Mouse (Mus musculus) bone marrow, adult 2 months (tissue): Measurements from ENCODE around the gene Slc9a3r1.

ENCODE experiments used
- CTCF ChIP-seq: fragments of 200-500 bp; IDR thresholded peaks from 2 replicates; pipeline ENCODE4 v1.5.1; 2011; ENCODE audit warnings: low read length, control low read depth; ENCODE audit not compliant: control insufficient read depth, insufficient read depth
- POLR2A ChIP-seq: fragments of 200-500 bp; IDR thresholded peaks from 2 replicates; pipeline ENCODE4 v1.6.1; 2011; ENCODE audit warnings: low read depth, mild to moderate bottlenecking, control low read depth, low read length, borderline replicate concordance; ENCODE audit not compliant: control insufficient read depth

DNA sequence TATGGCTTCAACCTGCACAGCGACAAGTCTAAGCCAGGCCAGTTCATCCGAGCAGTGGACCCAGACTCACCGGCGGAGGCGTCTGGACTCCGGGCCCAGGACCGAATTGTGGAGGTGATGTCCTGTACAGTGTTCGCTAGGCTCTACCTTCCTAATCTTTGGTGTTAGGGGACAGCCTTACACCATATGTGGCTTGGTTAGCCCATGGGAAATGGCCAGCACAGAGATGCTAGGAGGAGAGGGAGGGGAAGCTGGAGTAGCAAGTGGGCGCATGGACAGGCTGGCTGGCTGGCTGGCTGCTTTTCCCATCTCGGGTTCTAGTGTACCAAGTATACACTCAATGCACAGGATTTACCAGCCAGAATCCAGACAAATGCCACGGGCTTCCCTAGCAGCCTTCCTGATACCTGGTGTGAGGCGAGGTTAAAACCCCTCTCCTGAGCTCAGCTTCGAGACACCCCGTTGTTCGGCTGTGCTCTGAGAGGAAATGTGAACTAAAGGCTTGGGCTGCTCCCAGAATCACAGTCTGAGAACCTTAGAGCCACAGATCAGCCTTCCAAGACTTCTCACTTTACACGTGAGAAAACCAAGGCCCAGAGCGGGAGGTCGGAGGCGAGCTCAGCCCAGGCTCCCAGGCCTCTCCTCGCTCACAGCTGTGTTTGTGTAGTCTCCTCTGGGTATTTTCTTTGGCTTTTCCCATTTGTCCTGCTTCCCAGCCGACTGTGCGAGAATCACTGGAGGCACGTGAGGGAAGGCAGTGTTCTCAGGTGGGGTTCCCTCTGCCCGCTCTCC, 13.5 kb downstream of the Slc9a3r1 start:
- TF ChIP-seq CTCF (no peak), POLR2A (no peak)
